In genomic region chr10:42072758-42073157, GRCm38 (mm10) we compare ENCODE assay signal across 11 mouse cellular contexts. TPM values are rescaled to one million over a fixed set of nuclear protein-coding genes. Genes with fewer than 3 reads are reported as not detected.
DNase-seq lines count a peak whose midpoint lies in the region; ATAC-seq lines count a peak whose summit lies in the region.
"Had no signal": no experiment of that assay in that cellular context is flagged by ENCODE, and none has a peak within 500 bp of the region (broad histone marks: within the 10 kb centered on the region; RNA-seq: fewer than 3 reads in every experiment).

No protein-coding gene starts in this region.

- 0 out of 2 replicates have a peak, but pooled peaks cover 6% of the 10 kb centered on the region for H3K27me3 ChIP-seq in forebrain, embryonic 12.5 days
- 0 out of 2 replicates have a peak, but pooled peaks cover 4% of the 10 kb centered on the region for H3K27me3 ChIP-seq in forebrain, embryonic 13.5 days

- 16% methylated on average over 9 of the region's 9 CpGs for WGBS in forebrain, embryonic 12.5 days
- 15% methylated on average over 9 of the region's 9 CpGs for WGBS in forebrain, embryonic 13.5 days

- no peak overlapping the region for H3K27ac ChIP-seq in forebrain, embryonic 12.5 days
- no peak overlapping the region for H3K27ac ChIP-seq in forebrain, embryonic 13.5 days

- peaks cover 29% of the 10 kb centered on the region for H3K4me1 ChIP-seq in forebrain, embryonic 12.5 days
- H3K4me1 ChIP-seq in forebrain, embryonic 13.5 days, result peaks cover 26% of the 10 kb centered on the region

- no peak overlapping the region for H3K4me3 ChIP-seq in forebrain, embryonic 12.5 days (replicated peaks)
- no peak overlapping the region for H3K4me3 ChIP-seq in forebrain, embryonic 13.5 days

- DNase-seq in retina, postnatal 1 day, result peak; percentile 35
- no peak for DNase-seq in retina, embryonic 14.5 days (ENCODE audit: low spot score)
- DNase-seq in lung, adult 18-20 months, result peak; percentile 87 to 91
- no peak for DNase-seq in layer of hippocampus, postnatal 10 days (ENCODE audit: low spot score in 2 of 2)
- DNase-seq in cerebellum, adult 9-11 months, result no peak
- DNase-seq: thymus, adult 2 months had no signal

- 0 out of 2 replicates have a peak overlapping the region, but pooled peaks have one; percentile 4 for H3K4me2 ChIP-seq in forebrain, embryonic 12.5 days
- no peak overlapping the region; the same call in 1 of the 2 replicates for H3K4me2 ChIP-seq in forebrain, embryonic 13.5 days

- no peaks in the 10 kb centered on the region for H3K9me3 ChIP-seq in forebrain, embryonic 12.5 days
- H3K9me3 ChIP-seq in forebrain, embryonic 13.5 days (replicated peaks), result no peaks in the 10 kb centered on the region

- no peak overlapping the region for H3K9ac ChIP-seq in forebrain, embryonic 12.5 days
- no peak overlapping the region for H3K9ac ChIP-seq in forebrain, embryonic 13.5 days

- no peak for ATAC-seq in forebrain, embryonic 12.5 days (ENCODE audit: low FRiP score)
- no peak for ATAC-seq in forebrain, embryonic 13.5 days
- ATAC-seq in frontal cortex, adult (ENCODE audit: low TSS enrichment), result no peak
- ATAC-seq: activated CD4-positive, CD25-positive, alpha-beta regulatory T cell, adult 4 months had no signal

- H3K36me3 ChIP-seq in forebrain, embryonic 12.5 days (replicated peaks), result no peaks in the 10 kb centered on the region
- H3K36me3 ChIP-seq in forebrain, embryonic 13.5 days (ENCODE audit: poor library complexity, severe bottlenecking), result no peaks in the 10 kb centered on the region

RNA-seq across cellular contexts. Expression of gene Armc2, which starts 54.5 kb away (rescaled TPM):
- 3.6 and 4.6 TPM in 2 replicates for polyA plus RNA-seq in forebrain, embryonic 12.5 days (2016; fragmentation: Nextera tagmentation; extraction: Ambion mirVana)
- 7.3 and 7.4 TPM in 2 replicates for polyA plus RNA-seq in forebrain, embryonic 13.5 days (2015; fragmentation: Nextera tagmentation; extraction: Ambion mirVana)
- total RNA-seq in layer of hippocampus, postnatal 10 days (2021), result 10 to 100 TPM; 10.2 to 11.0 TPM
- polyA plus RNA-seq: liver, adult 2 months had no signal

Comparison
In these comparisons a context has a peak if more than half of its experiments do, and no peak if none do; other contexts are left out.
1. DNase-seq: peak in retina, postnatal 1 day (single experiment) and lung, adult 18-20 months (2 of 2); none in retina, embryonic 14.5 days (single experiment), layer of hippocampus, postnatal 10 days (0 of 2) and cerebellum, adult 9-11 months (single experiment).